Mouse (Mus musculus) forebrain, embryonic 11.5 days (tissue): ENCODE results near the gene Gm3893. TPM values are rescaled to one million over a fixed set of nuclear protein-coding genes. Genes with fewer than 3 reads are reported as not detected.
"Not testable (repeated sequence)": the region's sequence is repeated elsewhere in the genome, so short reads cannot be mapped to it uniquely, and the experiment has no call there.

Experiments
- ATAC-seq: fragments of 200-750 bp; cut with Nextera tagmentation; replicated peaks from 2 replicates; pipeline ENCODE4 v1.8.0; 2017; ENCODE audit warnings: moderate TSS enrichment; ENCODE audit not compliant: low FRiP score
- DNase-seq: peaks from one replicate; pipeline ENCODE4 v3.0.0-alpha.2; 2017; ENCODE audit warnings: low spot score
- H3K27ac ChIP-seq: fragments of 300-500 bp; sonication (generic); 2 replicates; pipeline ENCODE4 v1.5.1; 2014; ENCODE audit warnings: low read depth, low read length
- H3K27me3 ChIP-seq: fragments of 300-500 bp; sonication (generic); 2 replicates; pipeline ENCODE4 v1.6.1; 2014; ENCODE audit warnings: mild to moderate bottlenecking, low read length, mixed read lengths; ENCODE audit not compliant: control insufficient read depth, insufficient read depth
- H3K36me3 ChIP-seq: fragments of 300-500 bp; sonication (generic); 2 replicates; pipeline ENCODE4 v1.6.1; 2014; ENCODE audit warnings: mild to moderate bottlenecking, low read length, moderate library complexity, mixed read lengths; ENCODE audit not compliant: control insufficient read depth, insufficient read depth
- H3K4me1 ChIP-seq: fragments of 300-500 bp; sonication (generic); replicated peaks from 2 replicates; pipeline ENCODE4 v1.6.1; 2014; ENCODE audit warnings: low read length, mixed read lengths; ENCODE audit not compliant: control insufficient read depth, insufficient read depth
- H3K4me2 ChIP-seq: fragments of 300-500 bp; sonication (generic); 2 replicates; pipeline ENCODE4 v1.6.1; 2014; ENCODE audit warnings: low read depth, mild to moderate bottlenecking, low read length, moderate library complexity, mixed read lengths; ENCODE audit not compliant: severe bottlenecking
- H3K4me3 ChIP-seq: fragments of 300-500 bp; sonication (generic); 2 replicates; pipeline ENCODE4 v1.5.1; 2014; ENCODE audit warnings: low read depth, low read length
- H3K9ac ChIP-seq: fragments of 300-500 bp; sonication (generic); 2 replicates; pipeline ENCODE4 v1.6.1; 2014; ENCODE audit warnings: low read length
- H3K9me3 ChIP-seq: fragments of 300-500 bp; sonication (generic); 2 replicates; pipeline ENCODE4 v1.6.1; 2016; ENCODE audit warnings: low read length, mixed read lengths; ENCODE audit not compliant: control insufficient read depth
- WGBS: fragments of 180-500 bp; shearing (Covaris S2); extraction: QIAGEN DNeasy Blood & Tissue Kit; methylation state at CpG from one replicate; pipeline ENCODE4 v1.1.7; 2014; 5-methylcytosine and 5-hydroxymethylcytosine counted together
- polyA plus RNA-seq: library from polyadenylated mRNA; unstranded; fragments of >200 nt; fragmentation: Nextera tagmentation; extraction: Ambion mirVana; gene quantifications from 2 replicates; pipeline ENCODE4 v1.2.1, GENCODE M21; 2014

The Gm3893 gene
- polyA plus RNA-seq = not detected in 2 replicates

GRCm38 (mm10) chr4:42090907-42091306 lies at the start of gene Gm3893:
TSS of gene Gm3893 (plus strand) at chr4:42091207.
- no CpG with 5 or more reads among the region's 2 CpGs for WGBS
- H3K4me1 ChIP-seq = not testable (repeated sequence)

DNA sequence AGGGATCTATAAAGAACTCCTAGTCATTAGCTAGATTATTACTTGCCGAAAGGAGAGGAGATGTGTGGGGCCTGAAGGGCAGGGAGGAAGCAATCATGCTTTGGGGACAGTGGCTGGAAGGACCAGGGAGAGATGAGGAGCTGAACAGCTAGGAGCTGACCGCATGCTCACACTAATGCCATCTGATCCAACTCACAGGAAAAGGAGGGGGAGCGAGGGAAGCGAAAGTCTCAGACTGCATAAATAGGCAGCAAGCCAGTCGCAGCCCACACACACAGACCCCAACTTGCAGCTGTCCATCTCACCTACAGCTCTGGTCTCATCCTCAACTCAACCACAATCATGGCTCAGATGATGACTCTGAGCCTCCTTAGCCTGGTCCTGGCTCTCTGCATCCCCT lies 23.5 kb downstream of the Gm3893 start, which contains the start of gene Gm13304:
Gene Gm13304, plus strand, starts transcription at position 301 of the 400 bp plus-strand sequence.
- H3K36me3 ChIP-seq, H3K4me1 ChIP-seq, H3K27me3 ChIP-seq, H3K9me3 ChIP-seq, H3K4me3 ChIP-seq, DNase-seq, H3K4me2 ChIP-seq, H3K9ac ChIP-seq, ATAC-seq, H3K27ac ChIP-seq: not testable (repeated sequence)
- WGBS = no CpG with 5 or more reads among the region's 5 CpGs

More at GRCm38 (mm10) chr4:42090907-42091306, at the start of gene Gm3893:
- not testable (repeated sequence) for H3K27me3 ChIP-seq, H3K4me3 ChIP-seq, ATAC-seq, H3K27ac ChIP-seq, DNase-seq, H3K9me3 ChIP-seq, H3K9ac ChIP-seq, H3K4me2 ChIP-seq, H3K36me3 ChIP-seq

Other genes with a start within 250 kb of the Gm3893 start
- not detected in 2 replicates for gene Gm21541, start 187.6 kb upstream of the Gm3893 start, polyA plus RNA-seq
- 2.7 and 3.9 TPM in 2 replicates for gene Gm20878, start 149.6 kb upstream of the Gm3893 start, polyA plus RNA-seq
- not detected in 2 replicates for gene Fam205a4, start 125.1 kb upstream of the Gm3893 start, polyA plus RNA-seq
- not detected in 2 replicates for gene Gm21093, start 56.5 kb upstream of the Gm3893 start, polyA plus RNA-seq
- gene Gm13304, start 23.6 kb downstream of the Gm3893 start, polyA plus RNA-seq = not detected in 2 replicates
- not detected in 2 replicates for gene Gm13306, start 62.2 kb downstream of the Gm3893 start, polyA plus RNA-seq
- gene Gm13305, start 77.4 kb downstream of the Gm3893 start, polyA plus RNA-seq = not detected in 2 replicates
- not detected in 2 replicates for gene Gm10600, start 149.4 kb downstream of the Gm3893 start, polyA plus RNA-seq
- gene Ccl21b, start 164.6 kb downstream of the Gm3893 start, polyA plus RNA-seq = not detected in 2 replicates
- gene Gm21953, start 203.1 kb downstream of the Gm3893 start, polyA plus RNA-seq = not detected in 2 replicates
- not detected in 2 replicates for gene Fam205a3, start 227.1 kb downstream of the Gm3893 start, polyA plus RNA-seq